In genomic region chr13:13614235-13614634, GRCm38 (mm10) we compare ENCODE assay signal across 10 mouse cellular contexts.
"Had no signal": no experiment of that assay in that cellular context is flagged by ENCODE, and none has a peak within 500 bp of the region (broad histone marks: within the 10 kb centered on the region; RNA-seq: fewer than 3 reads in every experiment).

No protein-coding gene starts in this region.

- DNase-seq: lung, adult 18-20 months; lung, embryonic 14.5 days; lung, postnatal 10 days; lung, postnatal 4 days; midbrain, embryonic 14.5 days; right cerebral cortex, postnatal 14 days; thymus, adult 2 months; thymus, postnatal 14 days; thymus, postnatal 36 days had no signal

- ATAC-seq: midbrain, embryonic 16.5 days had no signal
